Mouse (Mus musculus) mouse embryonic stem cell (cell line): ENCODE measurements at regions not wholly inside any gene's neighbourhood (a gene's known extent, or its start where the extent isn't known, plus 50 kb on each side); places are given as distances from the start of the nearest gene placed in this dataset.
"Not testable (repeated sequence)": the region's sequence is repeated elsewhere in the genome, so short reads cannot be mapped to it uniquely, and the experiment has no call there.

Source experiments
- in situ Hi-C, 2 experiments: fragments of 300-500 bp; cut with MboI; formaldehyde crosslinking; loops; 1 replicate in 1 of 2; 3 replicates in 1 of 2; pipeline ENCODE4 v1.14.3; 2019 to 2020; ENCODE audit warnings: low sequenced_read_pairs in 2 of 2, low pct_unique_long_range_greater_than_20kb in 1 of 2, mixed read lengths in 1 of 2; ENCODE audit not compliant: unreplicated experiment in 1 of 2

- in situ Hi-C loops, result loop anchor here (25.0 kb wide), 1 partner anchor 858 kb away; no protein-coding TSS in a partner anchor
Observed at GRCm38 (mm10) chr12:10445738-10446137, 55.2 kb downstream of the Rdh14 start.

- in situ Hi-C loops, result no loop called here
Observed at GRCm38 (mm10) chr12:10457960-10458655, 67.5 kb downstream of the Rdh14 start.

GRCm38 (mm10) chr12:10461796-10462195, 71.2 kb downstream of the Rdh14 start:
- in situ Hi-C loops, result no loop called here

- in situ Hi-C loops, result no loop called here
Observed at GRCm38 (mm10) chr12:10462956-10463355, 72.4 kb downstream of the Rdh14 start.

GRCm38 (mm10) chr12:10473986-10474385, 83.4 kb downstream of the Rdh14 start:
- in situ Hi-C loops, result no loop called here

- in situ Hi-C loops, result no loop called here
Observed at GRCm38 (mm10) chr12:10480781-10481180, 90.2 kb downstream of the Rdh14 start.

- in situ Hi-C loops, result no loop called here
Observed at GRCm38 (mm10) chr12:10482294-10483010, 91.9 kb downstream of the Rdh14 start.

- in situ Hi-C loops, result no loop called here
Observed at GRCm38 (mm10) chr12:10506721-10507120, 116.1 kb downstream of the Rdh14 start.

- in situ Hi-C loops, result no loop called here
Observed at GRCm38 (mm10) chr12:10513526-10513925, 123.0 kb downstream of the Rdh14 start.

GRCm38 (mm10) chr12:10514278-10514677, 123.7 kb downstream of the Rdh14 start:
- in situ Hi-C loops, result no loop called here

- in situ Hi-C loops, result no loop called here
Observed at GRCm38 (mm10) chr12:10524509-10525286, 134.1 kb downstream of the Rdh14 start.

- in situ Hi-C loops, result no loop called here
Observed at GRCm38 (mm10) chr12:10525934-10526333, 135.4 kb downstream of the Rdh14 start.

GRCm38 (mm10) chr12:10529077-10529476, 138.5 kb downstream of the Rdh14 start:
- in situ Hi-C loops, result no loop called here

GRCm38 (mm10) chr12:10530996-10531395, 140.4 kb downstream of the Rdh14 start:
- in situ Hi-C loops, result no loop called here

- in situ Hi-C loops, result no loop called here
Observed at GRCm38 (mm10) chr12:10533971-10534370, 143.4 kb downstream of the Rdh14 start.

GRCm38 (mm10) chr12:10536239-10536638, 145.7 kb downstream of the Rdh14 start:
- in situ Hi-C loops, result no loop called here

GRCm38 (mm10) chr12:10537069-10537468, 146.5 kb downstream of the Rdh14 start:
- in situ Hi-C loops, result no loop called here

- in situ Hi-C loops, result no loop called here
Observed at GRCm38 (mm10) chr12:10549481-10550201, 159.1 kb downstream of the Rdh14 start.

GRCm38 (mm10) chr12:10554701-10555100, 164.1 kb downstream of the Rdh14 start:
- in situ Hi-C loops, result not testable (repeated sequence)
